Comparison of ENCODE assay signal across 8 mouse cellular contexts in the genomic region with DNA sequence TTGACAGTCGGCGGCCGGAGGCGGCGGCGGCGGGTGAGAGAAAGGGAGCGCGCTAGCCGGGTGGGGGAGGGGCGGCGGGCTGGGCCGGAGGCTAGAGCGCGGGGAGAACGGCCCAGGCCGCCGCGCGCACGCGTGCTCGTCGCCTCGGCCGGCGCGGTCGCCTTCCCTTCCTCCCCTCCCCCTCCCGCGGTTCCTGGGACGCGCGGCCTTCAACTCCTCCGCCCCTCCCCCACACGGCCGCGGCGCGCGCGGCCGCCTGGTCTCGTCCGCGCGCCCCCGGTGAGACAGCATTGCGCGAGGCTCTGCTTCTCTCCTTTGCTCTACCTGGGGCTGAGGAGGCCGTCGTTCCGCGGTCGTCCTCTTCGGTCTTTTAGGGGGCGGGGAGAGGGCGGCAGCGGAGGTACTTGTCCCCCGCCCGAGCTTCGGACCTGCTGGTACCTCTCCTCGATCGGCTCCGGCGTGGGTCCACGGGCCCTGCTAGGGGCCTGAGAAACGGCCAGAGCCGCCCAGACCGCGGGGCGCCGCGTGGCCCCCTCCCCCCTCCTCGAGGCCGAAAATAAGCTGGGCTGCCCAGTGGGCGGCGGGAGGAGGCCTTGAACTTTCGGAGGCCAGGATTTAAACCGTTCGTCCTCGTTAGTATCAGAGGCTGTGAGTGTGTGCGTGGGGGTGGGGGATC. TPM values are rescaled to one million over a fixed set of nuclear protein-coding genes. Genes with fewer than 3 reads are reported as not detected.
DNase-seq lines count a peak whose midpoint lies in the region; ATAC-seq and TF ChIP-seq lines count a peak whose summit lies in the region.

No protein-coding gene starts in this region.

- H3K9me3 ChIP-seq in forebrain, embryonic 10.5 days: no peaks in the 10 kb centered on the region
- no peaks in the 10 kb centered on the region for H3K9me3 ChIP-seq in hindbrain, embryonic 15.5 days
- H3K9me3 ChIP-seq in limb, embryonic 14.5 days (ENCODE audit: control insufficient read depth, low read length): no peaks in the 10 kb centered on the region
- no peaks in the 10 kb centered on the region for H3K9me3 ChIP-seq in midbrain, embryonic 13.5 days
- H3K9me3 ChIP-seq in stomach, embryonic 14.5 days (ENCODE audit: control insufficient read depth, low read depth, low read length): no peaks in the 10 kb centered on the region

- TF ChIP-seq POLR2A in limb, embryonic 14.5 days (IDR thresholded peaks at IDR 0.05; ENCODE audit: borderline replicate concordance, extremely low read depth, insufficient read depth, insufficient read length): no peak

- peaks cover 21% of the 10 kb centered on the region for H3K36me3 ChIP-seq in forebrain, embryonic 10.5 days (replicated peaks)
- peaks cover 7% of the 10 kb centered on the region for H3K36me3 ChIP-seq in hindbrain, embryonic 15.5 days
- H3K36me3 ChIP-seq in limb, embryonic 14.5 days (ENCODE audit: control insufficient read depth, insufficient read depth, low read length): peaks cover 18% of the 10 kb centered on the region
- H3K36me3 ChIP-seq in midbrain, embryonic 13.5 days: peaks cover 23% of the 10 kb centered on the region
- H3K36me3 ChIP-seq in stomach, embryonic 14.5 days (ENCODE audit: control insufficient read depth, insufficient read depth, low read length): peaks cover 16% of the 10 kb centered on the region

- peak; percentile 59 for ATAC-seq in hindbrain, embryonic 15.5 days (ENCODE audit: low FRiP score, low read depth)
- ATAC-seq in limb, embryonic 14.5 days (ENCODE audit: low FRiP score, low read depth): peak; percentile 57
- ATAC-seq in midbrain, embryonic 13.5 days: peak; percentile 68
- peak; percentile 59 for ATAC-seq in stomach, embryonic 14.5 days (ENCODE audit: insufficient number of reproducible peaks, insufficient read depth, low FRiP score, low read depth)

- H3K4me1 ChIP-seq in forebrain, embryonic 10.5 days: peaks cover 38% of the 10 kb centered on the region
- peaks cover 41% of the 10 kb centered on the region for H3K4me1 ChIP-seq in hindbrain, embryonic 15.5 days (replicated peaks)
- H3K4me1 ChIP-seq in limb, embryonic 14.5 days (ENCODE audit: control insufficient read depth, insufficient read depth, low read length): peaks cover 21% of the 10 kb centered on the region
- peaks cover 37% of the 10 kb centered on the region for H3K4me1 ChIP-seq in midbrain, embryonic 13.5 days (replicated peaks)
- peaks cover 21% of the 10 kb centered on the region; the same call in 1 of the 2 replicates for H3K4me1 ChIP-seq in stomach, embryonic 14.5 days (ENCODE audit: control insufficient read depth, insufficient read depth, low read length)

- WGBS in forebrain, embryonic 10.5 days: under 1% methylated on average over 82 of the region's 83 CpGs
- WGBS in hindbrain, embryonic 15.5 days: under 1% methylated on average over 65 of the region's 83 CpGs
- WGBS in limb, embryonic 14.5 days: 1% methylated on average over 45 of the region's 83 CpGs
- WGBS in midbrain, embryonic 13.5 days: 1% methylated on average over 60 of the region's 83 CpGs
- WGBS in stomach, embryonic 14.5 days: under 1% methylated on average over 67 of the region's 83 CpGs

- peak overlapping the region; percentile 85 for H3K4me2 ChIP-seq in hindbrain, embryonic 15.5 days
- peak overlapping the region; percentile 86 for H3K4me2 ChIP-seq in limb, embryonic 14.5 days (replicated peaks; ENCODE audit: low read depth, low read length, severe bottlenecking)
- H3K4me2 ChIP-seq in midbrain, embryonic 13.5 days (replicated peaks): peak overlapping the region; percentile 96
- peak overlapping the region; percentile 91 for H3K4me2 ChIP-seq in stomach, embryonic 14.5 days (replicated peaks; ENCODE audit: low read depth, low read length)

- H3K9ac ChIP-seq in hindbrain, embryonic 15.5 days: peak overlapping the region; percentile 88
- peak overlapping the region; percentile 93 for H3K9ac ChIP-seq in limb, embryonic 14.5 days (ENCODE audit: low read depth, low read length, severe bottlenecking)
- H3K9ac ChIP-seq in midbrain, embryonic 13.5 days (replicated peaks): peak overlapping the region; percentile 97
- H3K9ac ChIP-seq in stomach, embryonic 14.5 days (replicated peaks; ENCODE audit: low read depth, low read length): peak overlapping the region; percentile 97

- peak overlapping the region; percentile 98 for H3K27ac ChIP-seq in forebrain, embryonic 10.5 days
- peak overlapping the region; percentile 99 for H3K27ac ChIP-seq in hindbrain, embryonic 15.5 days (replicated peaks)
- H3K27ac ChIP-seq in limb, embryonic 14.5 days (replicated peaks; ENCODE audit: low read depth, low read length): peak overlapping the region; percentile 96
- H3K27ac ChIP-seq in midbrain, embryonic 13.5 days: peak overlapping the region; percentile 99
- peak overlapping the region; percentile 90 for H3K27ac ChIP-seq in stomach, embryonic 14.5 days (ENCODE audit: low read length)

- H3K4me3 ChIP-seq in forebrain, embryonic 10.5 days: peak overlapping the region; percentile 99
- peak overlapping the region; percentile 84 for H3K4me3 ChIP-seq in hindbrain, embryonic 15.5 days
- peak overlapping the region; percentile 96 for H3K4me3 ChIP-seq in limb, embryonic 14.5 days (replicated peaks; ENCODE audit: low read length)
- peak overlapping the region; percentile 100 for H3K4me3 ChIP-seq in midbrain, embryonic 13.5 days (replicated peaks)
- peak overlapping the region; percentile 100 for H3K4me3 ChIP-seq in stomach, embryonic 14.5 days (ENCODE audit: low read depth, low read length)

- DNase-seq in kidney, adult 8-10 months: peak; percentile 70 to 74
- no peak for DNase-seq in kidney, adult 18-20 months
- DNase-seq in c-Kit-positive CD71-negative TER-119-negative erythroid progenitor cells, embryonic 14.5 days (ENCODE audit: low read depth): peak; percentile 69
- peak; percentile 85 for DNase-seq in forebrain, embryonic 10.5 days (ENCODE audit: extremely low spot score, low spot score)
- DNase-seq in limb, embryonic 14.5 days (ENCODE audit: low spot score): peak; percentile 80

- no peaks in the 10 kb centered on the region for H3K27me3 ChIP-seq in forebrain, embryonic 10.5 days (ENCODE audit: poor library complexity, severe bottlenecking)
- no peaks in the 10 kb centered on the region for H3K27me3 ChIP-seq in hindbrain, embryonic 15.5 days
- H3K27me3 ChIP-seq in limb, embryonic 14.5 days (ENCODE audit: control insufficient read depth, insufficient read depth, low read length): no peaks in the 10 kb centered on the region
- no peaks in the 10 kb centered on the region for H3K27me3 ChIP-seq in midbrain, embryonic 13.5 days
- no peaks in the 10 kb centered on the region for H3K27me3 ChIP-seq in stomach, embryonic 14.5 days (ENCODE audit: control insufficient read depth, insufficient read depth, low read length)

RNA-seq across cellular contexts. Expression of a gene that starts 13.2 kb away (rescaled TPM):
- polyA plus RNA-seq in forebrain, embryonic 10.5 days (2016; fragmentation: Nextera tagmentation; extraction: Ambion mirVana): 482 and 518 TPM in 2 replicates
- 480 and 502 TPM in 2 replicates for polyA plus RNA-seq in hindbrain, embryonic 15.5 days (2015; fragmentation: Nextera tagmentation; extraction: Ambion mirVana)
- polyA plus RNA-seq in limb, embryonic 14.5 days (2012; rRNA removed): 654 and 850 TPM in 2 replicates
- 406 and 466 TPM in 2 replicates for polyA plus RNA-seq in limb, embryonic 14.5 days (2014; fragmentation: Nextera tagmentation; extraction: Ambion mirVana)
- polyA plus RNA-seq in midbrain, embryonic 13.5 days (2015; fragmentation: Nextera tagmentation; extraction: Ambion mirVana): 639 and 664 TPM in 2 replicates
- polyA plus RNA-seq in stomach, embryonic 14.5 days (2014; fragmentation: Nextera tagmentation; extraction: Ambion mirVana): 513 and 521 TPM in 2 replicates

RNA-seq across cellular contexts. Expression of a gene that starts 17.6 kb away (rescaled TPM):
- 23.8 and 25.0 TPM in 2 replicates for polyA plus RNA-seq in forebrain, embryonic 10.5 days (2016; fragmentation: Nextera tagmentation; extraction: Ambion mirVana)
- 79.4 and 83.9 TPM in 2 replicates for polyA plus RNA-seq in hindbrain, embryonic 15.5 days (2015; fragmentation: Nextera tagmentation; extraction: Ambion mirVana)
- polyA plus RNA-seq in limb, embryonic 14.5 days (2012; rRNA removed): 46.3 and 50.8 TPM in 2 replicates
- 41.2 and 47.5 TPM in 2 replicates for polyA plus RNA-seq in limb, embryonic 14.5 days (2014; fragmentation: Nextera tagmentation; extraction: Ambion mirVana)
- polyA plus RNA-seq in midbrain, embryonic 13.5 days (2015; fragmentation: Nextera tagmentation; extraction: Ambion mirVana): 63.9 and 70.5 TPM in 2 replicates
- 29.0 and 31.0 TPM in 2 replicates for polyA plus RNA-seq in stomach, embryonic 14.5 days (2014; fragmentation: Nextera tagmentation; extraction: Ambion mirVana)

RNA-seq across cellular contexts. Expression of a gene that starts 25.4 kb away (rescaled TPM):
- polyA plus RNA-seq in forebrain, embryonic 10.5 days (2016; fragmentation: Nextera tagmentation; extraction: Ambion mirVana): 1,030 and 1,081 TPM in 2 replicates
- 1,257 and 1,293 TPM in 2 replicates for polyA plus RNA-seq in hindbrain, embryonic 15.5 days (2015; fragmentation: Nextera tagmentation; extraction: Ambion mirVana)
- 739 and 935 TPM in 2 replicates for polyA plus RNA-seq in limb, embryonic 14.5 days (2012; rRNA removed)
- polyA plus RNA-seq in limb, embryonic 14.5 days (2014; fragmentation: Nextera tagmentation; extraction: Ambion mirVana): 1,204 and 1,221 TPM in 2 replicates
- 1,286 and 1,324 TPM in 2 replicates for polyA plus RNA-seq in midbrain, embryonic 13.5 days (2015; fragmentation: Nextera tagmentation; extraction: Ambion mirVana)
- 1,042 and 1,209 TPM in 2 replicates for polyA plus RNA-seq in stomach, embryonic 14.5 days (2014; fragmentation: Nextera tagmentation; extraction: Ambion mirVana)

RNA-seq across cellular contexts. Expression of a gene that starts 32.1 kb away (rescaled TPM):
- polyA plus RNA-seq in forebrain, embryonic 10.5 days (2016; fragmentation: Nextera tagmentation; extraction: Ambion mirVana): 190 and 197 TPM in 2 replicates
- 204 and 209 TPM in 2 replicates for polyA plus RNA-seq in hindbrain, embryonic 15.5 days (2015; fragmentation: Nextera tagmentation; extraction: Ambion mirVana)
- polyA plus RNA-seq in limb, embryonic 14.5 days (2012; rRNA removed): 47.1 and 58.5 TPM in 2 replicates
- 66.2 and 74.8 TPM in 2 replicates for polyA plus RNA-seq in limb, embryonic 14.5 days (2014; fragmentation: Nextera tagmentation; extraction: Ambion mirVana)
- 238 and 243 TPM in 2 replicates for polyA plus RNA-seq in midbrain, embryonic 13.5 days (2015; fragmentation: Nextera tagmentation; extraction: Ambion mirVana)
- 54.3 and 57.3 TPM in 2 replicates for polyA plus RNA-seq in stomach, embryonic 14.5 days (2014; fragmentation: Nextera tagmentation; extraction: Ambion mirVana)

RNA-seq across cellular contexts. Expression of a gene that starts 32.4 kb away (rescaled TPM):
- 0.49 TPM in 1 of 2 replicates, not detected in the other for polyA plus RNA-seq in forebrain, embryonic 10.5 days (2016; fragmentation: Nextera tagmentation; extraction: Ambion mirVana)
- 0.17 and 0.35 TPM in 2 replicates for polyA plus RNA-seq in hindbrain, embryonic 15.5 days (2015; fragmentation: Nextera tagmentation; extraction: Ambion mirVana)
- 0.12 and 0.14 TPM in 2 replicates for polyA plus RNA-seq in limb, embryonic 14.5 days (2012; rRNA removed)
- not detected in 2 replicates for polyA plus RNA-seq in limb, embryonic 14.5 days (2014; fragmentation: Nextera tagmentation; extraction: Ambion mirVana)
- 0.30 and 0.36 TPM in 2 replicates for polyA plus RNA-seq in midbrain, embryonic 13.5 days (2015; fragmentation: Nextera tagmentation; extraction: Ambion mirVana)
- not detected in 2 replicates for polyA plus RNA-seq in stomach, embryonic 14.5 days (2014; fragmentation: Nextera tagmentation; extraction: Ambion mirVana)
